ENCODE assay signal across 9 mouse cellular contexts in the genomic region with DNA sequence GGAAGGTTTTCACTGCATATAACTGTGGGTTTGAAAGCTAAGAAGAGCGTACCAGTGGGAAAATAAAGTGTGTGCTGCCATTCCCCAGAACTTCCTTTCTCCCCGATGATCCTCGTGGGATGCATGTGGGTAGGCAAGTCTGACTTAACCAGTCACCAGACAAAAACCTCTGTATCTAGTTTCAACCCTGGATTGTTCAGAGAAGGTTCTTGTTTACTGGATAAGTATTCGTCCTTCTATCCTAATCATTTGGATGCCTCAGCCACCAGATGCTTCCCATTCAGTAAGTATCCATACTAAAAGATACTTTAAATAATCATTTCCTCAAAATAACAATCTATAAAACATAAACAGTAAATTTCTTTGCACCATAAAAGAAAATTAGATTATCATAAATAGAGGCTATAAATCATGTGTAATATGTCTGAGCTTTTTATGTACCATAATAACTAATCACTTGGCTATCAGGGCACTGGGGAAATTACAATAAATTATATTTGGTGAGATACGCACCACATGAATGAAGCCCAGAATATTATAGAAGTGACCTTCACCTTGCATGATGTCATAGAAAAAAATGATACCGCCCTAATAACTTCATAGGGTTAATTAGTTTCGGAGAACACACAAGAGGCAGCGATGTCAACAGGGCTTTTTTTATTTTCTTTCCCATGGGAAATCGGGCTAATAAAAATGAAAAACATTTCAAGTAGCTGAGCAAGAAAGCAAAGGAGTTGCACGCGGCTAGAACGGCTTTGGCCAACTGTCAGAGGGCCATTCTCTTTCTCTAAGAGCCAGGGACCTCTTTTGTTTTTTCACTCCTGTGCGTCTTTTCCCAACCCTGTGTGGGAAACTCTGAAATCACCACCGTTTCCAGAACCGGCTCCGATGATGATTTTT.
DNase-seq lines count a peak whose midpoint lies in the region; ATAC-seq lines count a peak whose summit lies in the region.
"Had no signal": no experiment of that assay in that cellular context is flagged by ENCODE, and none has a peak within 500 bp of the region (broad histone marks: within the 10 kb centered on the region; RNA-seq: fewer than 3 reads in every experiment).

No protein-coding gene starts in this region.

- H3K27ac ChIP-seq in forebrain, embryonic 10.5 days, result peak overlapping the region; percentile 81
- no peak overlapping the region for H3K27ac ChIP-seq in kidney, embryonic 16.5 days (ENCODE audit: low read length)
- H3K27ac ChIP-seq in midbrain, embryonic 16.5 days (ENCODE audit: low read length), result no peak overlapping the region

- H3K4me3 ChIP-seq in forebrain, embryonic 10.5 days, result peak overlapping the region; percentile 16; the same call in 1 of the 2 replicates
- H3K4me3 ChIP-seq in kidney, embryonic 16.5 days (ENCODE audit: low read length), result no peak overlapping the region
- H3K4me3 ChIP-seq in midbrain, embryonic 16.5 days (ENCODE audit: low read depth, low read length), result peak overlapping the region; percentile 20; the same call in 1 of the 2 replicates

- H3K4me2 ChIP-seq in kidney, embryonic 16.5 days (replicated peaks; ENCODE audit: low read depth, low read length), result peak overlapping the region; percentile 14
- peak overlapping the region; percentile 47 for H3K4me2 ChIP-seq in midbrain, embryonic 16.5 days (ENCODE audit: low read length)

- WGBS in forebrain, embryonic 10.5 days, result 37% methylated on average over 16 of the region's 16 CpGs
- 38% methylated on average over 16 of the region's 16 CpGs for WGBS in kidney, embryonic 16.5 days
- WGBS in midbrain, embryonic 16.5 days, result 25% methylated on average over 16 of the region's 16 CpGs

- H3K9ac ChIP-seq in kidney, embryonic 16.5 days (replicated peaks; ENCODE audit: low read length), result no peak overlapping the region
- peak overlapping the region; percentile 41; the same call in 1 of the 2 replicates for H3K9ac ChIP-seq in midbrain, embryonic 16.5 days (ENCODE audit: low read depth, low read length)

- peak; percentile 76 for ATAC-seq in kidney, embryonic 16.5 days (ENCODE audit: low FRiP score, low TSS enrichment)
- peak; percentile 60; the same call in 1 of the 2 replicates for ATAC-seq in midbrain, embryonic 16.5 days

- peaks cover 30% of the 10 kb centered on the region; the same call in 1 of the 2 replicates for H3K27me3 ChIP-seq in forebrain, embryonic 10.5 days (ENCODE audit: poor library complexity, severe bottlenecking)
- no peaks in the 10 kb centered on the region for H3K27me3 ChIP-seq in kidney, embryonic 16.5 days (ENCODE audit: insufficient read depth, low read length)
- no peaks in the 10 kb centered on the region for H3K27me3 ChIP-seq in midbrain, embryonic 16.5 days (ENCODE audit: control insufficient read depth, insufficient read depth, low read depth, low read length)

- no peaks in the 10 kb centered on the region for H3K9me3 ChIP-seq in forebrain, embryonic 10.5 days
- H3K9me3 ChIP-seq in kidney, embryonic 16.5 days (ENCODE audit: low read length), result no peaks in the 10 kb centered on the region
- H3K9me3 ChIP-seq in midbrain, embryonic 16.5 days (replicated peaks; ENCODE audit: control insufficient read depth, low read length, poor library complexity, severe bottlenecking), result no peaks in the 10 kb centered on the region

- peak; percentile 11 for DNase-seq in kidney, adult 9 months
- DNase-seq in kidney, postnatal 25 days, result no peak
- DNase-seq in forebrain, embryonic 10.5 days (ENCODE audit: extremely low spot score, low spot score), result no peak
- no peak for DNase-seq in right cerebral cortex, postnatal 4 days
- no peak for DNase-seq in adrenal gland, postnatal 25 days
- no peak for DNase-seq in heart, adult 9 months (ENCODE audit: low spot score in 2 of 2)
- DNase-seq: B cell, adult 2 months had no signal

- H3K4me1 ChIP-seq in forebrain, embryonic 10.5 days, result peaks cover 20% of the 10 kb centered on the region
- no peaks in the 10 kb centered on the region for H3K4me1 ChIP-seq in kidney, embryonic 16.5 days (ENCODE audit: insufficient read depth, low read length)
- H3K4me1 ChIP-seq in midbrain, embryonic 16.5 days (ENCODE audit: control insufficient read depth, insufficient read depth, low read length), result peaks cover 4% of the 10 kb centered on the region; the same call in 1 of the 2 replicates

- H3K36me3 ChIP-seq in forebrain, embryonic 10.5 days (replicated peaks), result no peaks in the 10 kb centered on the region
- H3K36me3 ChIP-seq in kidney, embryonic 16.5 days (ENCODE audit: insufficient read depth, low read length), result no peaks in the 10 kb centered on the region
- H3K36me3 ChIP-seq in midbrain, embryonic 16.5 days (ENCODE audit: control insufficient read depth, insufficient read depth, low read length), result no peaks in the 10 kb centered on the region
